Mouse (Mus musculus) megakaryocyte progenitor cell, adult 5-6 weeks (primary cell): ENCODE measurements around the gene Gprc5b. TPM values are rescaled to one million over a fixed set of nuclear protein-coding genes. Genes with fewer than 3 reads are reported as not detected.

ENCODE experiments used
- ATAC-seq: replicated peaks from 2 replicates; pipeline ENCODE4 v1.8.0; 2016; ENCODE audit warnings: mild to moderate bottlenecking, moderate TSS enrichment, inconsistent platforms; ENCODE audit not compliant: poor library complexity
- total RNA-seq, 2 experiments: library from RNA; stranded (forward) in 1 of 2; stranded (reverse) in 1 of 2; fragments of 157-497, 149-512 nt in 1 of 2; fragments of 200-1000 nt in 1 of 2; gene quantifications; 2 replicates each; pipeline versions ENCODE4 v1.2.3 to v1.2.4; 2015 to 2017

Gprc5b gene
- total RNA-seq (2015), result 0.71 and 3.3 TPM in 2 replicates
- total RNA-seq (2017), result 0.47 and 1.2 TPM in 2 replicates

DNA sequence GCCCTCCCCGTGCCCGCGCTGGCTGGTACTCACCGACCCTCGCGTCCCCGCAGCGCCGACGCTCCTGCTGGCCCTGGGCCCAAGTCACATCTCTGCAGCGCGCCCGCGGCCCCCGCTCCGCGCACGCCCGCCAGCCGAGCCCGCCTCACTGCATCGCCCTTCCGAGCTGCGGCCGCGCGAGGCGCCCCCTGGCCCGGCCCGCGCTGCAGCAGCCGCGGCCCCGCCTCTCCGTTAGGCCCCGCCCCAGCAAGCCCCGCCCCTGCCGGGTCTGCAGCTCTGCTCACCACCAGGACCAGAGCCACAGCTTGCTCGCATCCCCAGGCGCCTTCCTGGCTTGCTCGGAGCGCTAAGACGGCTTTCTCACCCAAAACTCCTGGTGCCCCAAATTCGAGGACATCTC, at the start of gene Gprc5b:
Gene Gprc5b (minus strand): TSS at position 205 of the 400 bp plus-strand sequence.
- ATAC-seq, result peak; percentile 81

DNA sequence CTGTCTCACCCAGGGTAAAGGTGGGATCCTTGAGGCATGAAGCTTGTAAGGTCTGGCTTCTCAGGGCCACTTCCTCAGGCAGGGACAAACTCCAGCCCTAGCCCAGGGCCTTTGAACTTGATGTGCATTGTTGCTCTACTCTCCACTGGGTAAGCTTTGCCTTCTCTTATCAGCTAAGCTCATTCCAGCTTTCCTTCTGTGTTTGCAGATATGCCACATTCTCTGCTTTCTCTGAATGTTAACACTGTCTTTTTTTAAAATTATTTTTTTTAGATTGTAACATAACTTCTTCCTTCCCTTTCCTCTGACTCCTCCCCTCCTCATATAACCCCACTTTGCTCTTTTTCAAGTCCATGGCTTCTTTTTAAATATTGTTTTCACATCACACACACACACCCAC, 46.5 kb upstream of the Gprc5b start:
- ATAC-seq, result no peak

DNA sequence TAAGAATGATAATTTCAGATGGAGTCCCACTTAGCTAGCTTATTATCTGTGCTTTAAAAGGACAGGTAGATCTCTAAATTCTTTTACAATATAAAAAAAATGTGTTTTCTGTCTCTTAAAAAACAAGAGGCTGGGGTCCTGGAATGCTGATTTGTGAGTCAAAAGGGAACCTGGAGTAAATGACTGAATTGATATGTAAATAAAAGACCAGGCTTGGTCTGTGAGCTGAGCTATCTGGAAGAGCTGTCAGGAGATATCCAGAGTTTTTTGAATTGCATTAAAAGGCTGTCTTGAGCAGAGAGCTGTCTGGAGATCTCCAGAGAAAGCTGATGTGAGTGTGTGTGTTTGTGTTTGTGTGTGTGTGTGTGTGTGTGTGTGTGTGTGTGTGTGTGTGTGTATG, 42.6 kb upstream of the Gprc5b start:
- ATAC-seq, result no peak

DNA sequence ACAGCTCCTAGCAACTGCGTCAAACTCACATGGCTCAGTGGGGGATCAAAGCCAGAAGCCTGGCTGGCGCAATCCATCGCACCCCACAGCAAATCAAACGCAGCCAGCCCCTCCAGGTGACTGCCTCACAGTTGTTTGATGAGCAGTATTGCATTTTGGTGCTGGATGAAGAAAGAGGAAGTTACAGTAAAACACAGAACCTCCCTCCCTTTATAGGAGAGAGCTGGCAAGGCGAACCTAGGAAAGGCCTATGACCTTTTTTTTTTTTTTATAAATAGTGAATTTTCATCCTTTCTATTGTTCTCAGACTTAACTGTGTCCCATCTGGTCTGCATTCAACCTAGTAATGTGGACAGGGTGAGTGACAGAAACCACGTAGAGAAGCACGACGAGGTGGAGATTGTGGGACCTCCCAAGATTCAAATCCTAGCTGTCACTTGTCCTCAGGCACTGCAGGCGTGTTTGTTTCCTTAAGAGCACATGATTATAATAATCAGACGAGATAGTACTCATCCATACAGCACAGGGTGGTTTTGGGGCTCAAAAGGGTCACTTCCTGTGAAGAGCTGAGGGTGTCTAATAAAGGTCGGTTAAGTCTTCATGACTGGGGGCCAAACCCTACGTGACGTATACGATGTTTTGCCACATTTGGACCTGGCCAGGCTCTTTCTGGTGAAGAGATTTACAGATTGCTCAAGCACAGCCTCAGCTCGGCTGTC, 39.4 kb upstream of the Gprc5b start:
- no peak; the same call in 1 of the 2 replicates for ATAC-seq

DNA sequence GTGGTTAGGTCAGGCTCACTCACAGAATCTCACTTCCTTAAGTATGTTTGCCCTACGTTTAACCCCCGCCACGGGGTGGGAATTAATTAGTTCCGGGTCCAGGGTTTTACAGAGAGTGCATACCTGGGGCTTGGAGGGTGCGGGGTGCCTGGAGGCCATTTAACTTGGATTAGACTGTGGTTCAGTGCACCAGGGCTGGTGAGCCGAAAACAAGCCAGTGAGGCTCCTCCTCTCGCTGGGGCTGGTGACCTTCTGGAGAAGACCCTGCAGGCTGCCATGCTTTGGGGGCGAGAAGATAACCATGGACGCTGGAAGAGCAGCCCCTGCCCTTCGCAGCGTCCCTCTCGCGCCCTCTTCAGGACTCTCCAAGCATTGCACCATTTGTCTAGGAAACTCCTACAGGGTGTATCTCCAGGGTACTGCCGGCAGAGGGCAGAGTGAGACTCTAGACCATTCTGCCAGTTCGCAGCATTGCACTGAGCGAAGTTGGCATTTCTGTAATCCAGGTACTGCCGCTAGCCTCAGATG, 28.4 kb upstream of the Gprc5b start:
- peak; percentile 85 for ATAC-seq

DNA sequence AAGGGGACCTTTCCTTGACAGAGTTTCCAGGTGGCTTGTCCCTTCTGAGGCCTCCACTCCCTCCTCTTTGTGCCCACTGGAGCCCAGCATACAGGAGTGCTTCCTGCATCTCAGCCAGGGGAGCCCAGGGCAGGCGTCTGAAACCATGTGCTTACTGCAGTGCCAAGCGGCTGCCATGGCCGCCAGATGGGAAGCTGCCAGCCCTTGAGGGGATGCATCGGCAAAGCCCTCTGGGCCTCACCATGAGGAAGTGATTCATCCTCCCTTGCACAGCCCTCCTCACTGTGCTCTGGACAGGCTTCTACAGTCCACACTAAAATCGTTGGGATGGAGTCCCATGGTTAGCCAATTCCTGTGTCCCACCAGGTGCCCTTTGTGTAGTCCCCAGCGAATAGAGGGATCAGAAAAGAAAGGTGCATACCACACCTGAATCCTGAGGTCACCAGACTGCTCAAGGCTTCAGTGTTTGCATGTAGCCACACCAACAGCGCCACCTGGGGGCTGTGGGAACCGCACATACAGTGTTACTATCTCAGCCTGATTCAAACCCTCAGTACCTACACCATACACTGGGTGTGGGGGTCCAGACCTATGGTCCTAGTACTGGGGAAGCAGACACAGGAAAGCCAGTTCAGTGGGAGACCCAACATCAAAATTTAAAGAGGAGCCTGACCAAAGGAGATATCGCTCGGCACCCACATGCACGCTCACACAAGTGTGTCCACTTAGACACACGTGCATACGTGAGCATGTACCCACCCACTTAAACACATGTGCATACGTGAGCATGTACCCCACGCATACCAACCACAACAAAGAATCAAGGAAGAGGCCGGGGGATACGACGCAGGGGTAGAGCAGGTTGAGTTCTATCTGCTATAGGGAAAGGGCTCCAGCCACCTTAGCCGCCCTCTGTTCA, 27.5 kb upstream of the Gprc5b start:
- ATAC-seq, result peak; percentile 52

DNA sequence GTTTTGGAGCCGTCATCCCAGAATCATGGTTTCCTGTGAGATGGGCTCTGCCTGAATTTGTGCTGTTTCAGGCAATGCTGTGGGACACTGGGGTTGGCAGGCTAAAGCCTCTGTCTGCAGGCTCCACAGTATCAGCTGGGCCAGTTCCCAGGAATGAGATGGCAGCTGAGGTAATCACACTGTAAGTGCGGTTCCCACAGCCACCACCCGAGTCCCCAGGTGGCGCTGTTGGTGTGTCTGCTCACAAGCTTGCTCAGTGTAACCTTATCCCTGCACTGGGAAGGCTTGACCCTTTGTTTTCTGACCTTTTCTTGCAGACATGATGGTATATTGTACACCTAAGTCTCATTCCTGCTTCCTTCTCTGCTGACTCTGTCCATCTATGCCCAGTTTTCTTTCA, 24.5 kb upstream of the Gprc5b start:
- ATAC-seq, result peak; percentile 62

DNA sequence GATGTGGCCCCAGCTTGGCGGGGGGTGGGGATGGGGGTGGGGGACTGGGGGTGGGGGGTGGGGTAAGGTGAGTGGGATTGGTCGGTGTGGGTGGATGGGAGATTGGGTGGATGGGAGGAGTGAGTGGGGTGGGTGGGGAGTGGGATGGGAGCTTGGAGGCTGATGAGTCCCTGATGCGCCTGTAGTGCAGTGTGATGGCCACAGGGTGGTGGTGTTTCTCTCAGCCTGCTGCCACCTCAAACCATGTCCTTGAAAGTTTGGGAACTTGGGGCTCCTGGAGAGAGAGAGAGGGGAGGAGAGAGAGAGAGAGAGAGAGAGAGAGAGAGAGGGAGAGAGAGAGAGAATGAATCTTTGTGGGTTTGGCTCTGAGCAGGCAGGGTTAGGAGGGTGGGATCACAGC, 20.7 kb upstream of the Gprc5b start:
- peak; percentile 62 for ATAC-seq

DNA sequence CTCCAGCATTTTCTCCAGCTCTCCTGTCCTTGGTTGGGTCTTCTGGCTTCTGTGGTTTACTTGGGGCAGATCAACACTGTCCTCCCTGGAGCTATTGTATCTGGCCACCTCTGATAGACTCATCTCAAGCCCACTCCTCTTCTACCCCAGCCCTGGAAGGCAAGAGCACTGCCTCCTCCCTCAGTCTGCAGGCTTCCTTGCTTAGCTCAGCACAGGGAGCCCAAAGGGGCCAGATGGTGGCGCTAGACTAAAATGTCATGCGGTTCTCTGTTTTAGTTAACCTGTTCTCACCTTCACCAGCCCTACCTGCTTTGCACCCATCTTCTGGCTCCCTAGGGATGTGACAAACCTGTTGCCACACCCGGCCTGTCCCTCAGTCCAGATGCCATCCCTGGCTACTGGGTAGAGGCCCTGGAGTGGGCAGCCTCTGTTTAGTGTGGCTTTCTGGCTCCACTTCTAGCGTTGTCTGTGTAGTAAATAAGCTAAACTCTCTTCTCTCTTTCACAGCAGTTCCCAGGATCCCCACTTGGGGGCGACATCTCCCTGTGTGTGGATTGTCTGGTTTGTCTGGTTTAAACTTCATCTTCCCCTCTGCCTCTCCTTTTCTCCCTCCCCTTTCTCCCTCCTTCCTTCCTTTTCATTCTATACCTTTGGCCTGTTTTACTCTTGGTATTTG, 16.0 kb upstream of the Gprc5b start:
- peak; percentile 78 for ATAC-seq

DNA sequence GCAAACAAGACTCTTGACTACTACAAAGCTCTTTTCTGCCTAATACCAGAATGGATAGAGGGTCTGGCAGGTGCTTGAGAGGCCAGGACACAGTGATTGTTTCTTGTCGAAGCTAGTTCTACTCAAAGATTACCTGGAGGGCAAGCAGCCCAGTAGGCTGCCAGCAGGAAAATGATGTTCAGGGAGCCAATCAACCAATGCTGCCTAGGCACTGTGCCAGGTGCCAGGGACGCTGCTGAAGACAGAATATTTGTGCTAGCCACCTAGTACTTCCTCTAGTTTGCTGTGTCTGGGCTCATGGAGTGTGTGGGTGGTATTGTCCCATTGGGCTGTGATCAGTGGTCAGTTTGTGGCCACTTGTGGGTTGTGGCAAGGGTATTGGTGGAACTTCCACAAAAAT, 7.5 kb upstream of the Gprc5b start:
- ATAC-seq, result 0 out of 2 replicates have a peak, but pooled peaks have one; percentile 23

DNA sequence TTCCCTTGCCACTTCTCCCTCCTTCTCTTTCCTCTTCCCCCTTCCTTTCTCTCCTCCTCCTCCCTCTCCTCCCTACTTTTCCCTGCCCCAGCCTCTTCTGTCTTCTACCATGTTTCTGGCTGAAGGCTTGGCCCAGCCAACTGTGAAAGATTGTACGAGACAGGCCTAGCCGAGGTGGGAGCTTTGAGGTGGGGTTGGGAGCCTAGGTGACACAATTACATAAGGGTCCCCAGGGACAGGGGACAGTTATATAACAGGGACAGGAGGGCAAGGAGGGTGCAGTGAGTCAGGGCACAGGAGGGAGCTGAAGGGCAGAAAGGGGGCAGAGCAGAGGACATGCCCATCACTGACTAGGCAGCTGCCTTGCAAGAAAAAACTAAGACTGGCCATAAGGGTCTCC, 7.0 kb upstream of the Gprc5b start:
- ATAC-seq, result no peak

DNA sequence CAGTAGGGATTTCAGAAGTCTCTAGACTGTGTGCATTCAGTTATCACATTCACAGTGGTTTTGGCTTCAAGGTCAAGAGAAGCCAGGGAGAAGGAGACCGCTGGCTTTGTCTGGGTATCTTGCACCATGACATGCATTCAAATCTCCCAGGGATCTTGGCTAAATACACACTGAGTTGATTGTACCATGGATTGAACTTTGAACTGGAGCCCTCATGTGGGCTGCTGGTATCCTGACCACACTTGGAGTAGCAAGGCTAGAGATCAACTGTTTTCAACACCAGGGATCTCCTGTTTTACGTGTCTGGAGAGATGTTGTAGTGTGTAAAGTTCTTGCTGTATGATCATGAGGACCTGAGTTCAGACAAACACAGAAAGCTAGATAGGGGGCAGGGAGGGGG, 4.8 kb upstream of the Gprc5b start:
- ATAC-seq, result no peak

DNA sequence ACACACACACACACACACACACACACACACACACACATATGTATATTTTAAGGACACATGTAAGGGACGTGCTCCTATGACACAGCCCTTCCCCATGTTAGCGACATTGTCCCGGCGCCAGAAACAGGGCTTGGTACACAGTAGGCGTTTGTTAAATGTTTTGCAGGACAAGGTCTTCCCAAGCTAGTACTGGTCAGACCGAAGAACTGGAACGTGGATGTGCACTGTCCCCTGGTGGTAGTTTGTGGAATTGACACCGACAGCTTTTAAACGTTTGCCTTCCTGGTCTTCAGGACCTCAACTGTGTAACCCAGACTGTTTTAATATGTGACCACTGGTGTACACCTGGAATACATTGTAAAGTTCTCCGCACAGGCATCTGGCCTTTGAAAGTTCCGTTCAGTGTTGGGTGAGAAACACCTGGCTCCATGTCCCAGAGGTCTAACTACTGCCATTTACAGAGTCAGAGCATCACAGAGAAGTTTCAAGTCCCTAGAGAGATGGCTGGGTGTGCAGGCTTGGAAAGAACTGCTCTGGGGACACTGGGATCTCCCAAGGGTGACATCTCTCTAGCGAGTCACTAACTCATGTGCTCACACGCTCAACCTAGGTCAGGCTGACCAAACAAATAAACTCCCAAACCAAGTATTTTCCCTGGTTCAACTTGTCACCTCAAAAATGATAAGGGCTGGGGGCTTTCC, 1.3 kb upstream of the Gprc5b start:
- ATAC-seq, result peak; percentile 77

DNA sequence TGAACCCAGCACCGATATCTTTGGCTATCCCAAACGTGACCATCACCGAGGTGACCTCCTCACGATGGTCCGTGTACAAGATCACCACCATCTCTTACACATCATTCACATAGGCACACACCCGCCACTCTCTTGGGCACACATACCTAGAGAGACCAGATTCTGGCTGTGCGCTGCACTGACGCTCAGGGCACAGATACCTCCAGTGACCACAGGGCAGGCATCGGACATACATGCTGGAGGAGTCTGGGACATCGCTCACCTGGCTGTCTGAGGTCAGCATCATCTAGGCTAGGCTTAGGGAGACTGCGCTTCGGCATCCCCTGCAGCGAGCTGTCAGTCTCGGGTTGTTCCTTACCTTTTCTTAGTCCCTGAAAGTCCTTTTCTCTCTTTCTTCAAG, 660 bp upstream of the Gprc5b start:
- no peak for ATAC-seq

DNA sequence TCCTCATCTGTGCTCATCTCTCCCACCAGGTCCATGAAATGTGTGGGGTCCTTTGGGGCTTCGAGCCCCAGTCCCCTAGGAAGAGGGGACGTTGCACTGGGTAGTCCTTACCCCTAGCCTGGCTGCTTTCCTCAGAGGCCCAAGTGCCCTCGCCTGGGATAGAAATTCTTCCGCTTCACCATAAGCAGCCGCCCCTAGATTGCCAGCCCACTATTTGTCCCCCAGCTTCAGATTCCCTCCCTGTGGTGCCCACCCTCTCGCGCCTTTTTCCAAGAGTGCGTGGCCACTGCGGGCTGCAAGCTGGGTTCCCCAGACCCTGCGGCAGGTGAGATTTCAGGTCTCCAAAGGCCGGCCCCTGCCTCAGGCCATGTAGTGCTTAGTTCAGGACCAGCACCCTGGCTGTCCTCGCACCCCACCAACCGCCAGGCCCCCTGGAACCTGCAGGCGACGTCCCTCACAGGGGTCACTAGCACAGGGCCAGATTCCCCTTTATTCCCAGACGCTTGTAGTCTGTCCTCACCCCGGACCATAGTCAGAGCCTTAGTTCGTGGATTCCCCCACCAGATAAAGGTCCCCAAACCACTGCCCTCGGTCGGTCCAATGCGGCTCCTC, 674 bp downstream of the Gprc5b start:
- ATAC-seq, result no peak; the same call in 1 of the 2 replicates

DNA sequence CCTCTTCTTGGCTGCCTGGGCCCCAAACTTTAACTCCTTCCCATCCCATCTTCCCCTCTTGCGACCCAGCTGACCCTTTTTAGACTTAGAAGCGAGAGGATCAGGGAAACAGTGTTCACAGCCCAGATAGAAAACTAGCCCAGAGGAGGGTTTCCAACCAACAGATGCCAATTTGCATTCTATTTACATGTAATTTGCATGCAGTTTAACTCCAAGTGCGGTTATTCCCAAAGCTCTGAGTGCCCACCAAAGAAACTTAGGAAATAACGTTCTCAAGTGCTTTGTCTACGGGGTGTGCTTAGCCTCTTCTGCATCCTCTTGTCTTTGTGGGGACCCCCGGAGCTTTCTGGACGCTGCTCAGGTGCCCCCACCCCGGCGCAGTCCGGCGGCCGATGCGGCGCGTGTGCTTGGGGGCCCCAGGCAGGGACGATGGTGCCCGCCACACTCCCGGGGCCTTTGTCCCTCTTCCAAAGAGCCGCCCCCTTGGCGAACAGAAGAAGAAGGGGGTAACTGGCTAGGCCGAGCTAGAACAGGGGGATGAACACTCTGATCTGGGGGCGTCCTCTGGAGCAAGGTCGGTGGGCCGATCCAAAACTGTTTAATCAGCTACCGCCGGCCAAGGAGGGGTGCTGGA, 1.3 kb downstream of the Gprc5b start:
- no peak for ATAC-seq

DNA sequence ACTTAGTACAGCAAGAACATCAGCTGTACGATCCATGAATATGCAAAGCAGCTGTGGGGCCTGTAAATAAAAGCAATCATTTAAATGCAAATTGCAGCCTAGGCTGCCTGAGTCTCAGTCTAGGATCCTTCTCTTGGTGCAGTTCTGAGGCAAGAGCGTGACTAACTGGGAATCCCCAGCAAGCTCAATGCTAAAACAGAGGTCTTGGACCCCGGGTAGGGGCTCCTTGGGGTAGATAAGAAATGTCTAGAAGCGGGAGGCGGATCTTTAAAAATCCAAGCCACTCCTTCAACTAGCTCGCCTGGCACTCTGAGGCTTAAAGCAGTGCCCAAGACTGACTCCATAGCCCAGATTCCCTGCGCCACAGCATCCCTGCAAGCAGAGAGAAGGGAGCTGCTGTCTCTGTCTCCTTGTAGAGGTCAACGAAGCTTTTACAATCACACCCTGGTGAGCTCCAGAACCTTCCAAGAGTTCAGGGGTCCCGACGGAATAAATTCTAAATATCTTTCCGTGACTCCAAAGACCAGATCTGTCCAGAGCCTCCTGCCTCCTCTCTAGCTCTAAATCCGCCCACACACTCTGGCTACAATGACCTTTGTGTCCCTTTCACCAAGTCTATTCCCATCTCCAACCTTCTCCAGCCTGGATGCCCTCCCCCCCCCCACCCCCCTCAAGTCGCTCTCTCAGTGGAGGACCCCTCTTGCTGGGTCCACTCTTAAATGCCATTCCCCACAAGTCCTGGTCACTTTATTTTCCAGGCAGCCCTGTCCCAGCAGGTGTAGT, 2.2 kb downstream of the Gprc5b start:
- no peak for ATAC-seq

DNA sequence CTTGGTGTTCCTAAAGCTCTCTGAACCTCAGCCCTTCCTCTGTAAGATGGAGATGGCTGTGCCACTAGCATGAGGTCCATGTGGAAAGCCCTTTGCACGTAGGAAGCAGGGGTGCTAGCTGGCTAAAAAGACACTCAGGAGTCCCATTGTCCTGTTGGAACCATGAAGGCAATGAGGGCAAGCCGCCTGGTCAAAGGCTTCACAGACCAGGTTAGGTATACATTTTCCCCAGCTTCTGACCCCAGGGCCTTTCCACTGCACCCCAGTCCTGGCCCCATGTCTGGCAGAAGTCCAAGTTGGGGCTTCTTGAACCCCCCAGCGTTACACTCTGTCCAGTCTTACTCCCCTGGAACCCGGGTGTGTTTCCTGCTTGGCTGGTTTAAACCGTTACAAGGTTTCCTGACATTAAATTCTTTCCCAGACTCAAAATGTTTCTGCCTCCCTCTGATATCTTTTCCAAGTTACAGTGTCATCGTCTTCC, 2.9 kb downstream of the Gprc5b start:
- no peak for ATAC-seq
